Mouse (Mus musculus): ENCODE data around the gene Rgs1. TPM values are rescaled to one million over a fixed set of nuclear protein-coding genes. Genes with fewer than 3 reads are reported as not detected.
A peak's percentile ranks its signal among the peaks of the same experiment; 100 is the strongest.

The Rgs1 gene
- polyA plus RNA-seq, 1 experiment from 2014 or later, result not detected

DNA sequence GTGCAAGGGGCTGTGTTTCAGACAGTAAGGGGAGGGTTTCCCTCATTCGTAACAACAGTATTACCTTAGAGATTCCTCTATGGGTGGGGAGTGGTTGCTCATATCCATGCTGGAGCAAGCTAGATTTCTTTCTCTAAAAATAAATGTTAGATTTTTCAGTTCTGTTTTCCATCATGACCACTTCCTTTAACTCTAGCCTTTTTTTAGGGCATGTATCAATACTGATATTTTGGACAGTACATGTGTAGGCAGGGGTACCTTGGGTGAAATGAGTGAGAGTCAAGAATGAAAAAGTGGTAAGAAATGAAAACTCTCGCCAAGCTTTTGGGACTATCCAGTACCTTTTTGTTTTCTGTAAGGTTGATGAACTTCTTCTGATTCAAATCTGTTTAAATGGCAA is 44.3 kb downstream of the Rgs1 start:
- H3K36me3 ChIP-seq (ENCODE audit: control insufficient read depth, insufficient read depth, low read length), result no peaks in the 10 kb centered on the region
- no peaks in the 10 kb centered on the region for H3K27me3 ChIP-seq (replicated peaks; ENCODE audit: control insufficient read depth, insufficient read depth, low read length)
- no peak overlapping the region for H3K4me2 ChIP-seq (ENCODE audit: low read length)
- H3K9me3 ChIP-seq (replicated peaks; ENCODE audit: control insufficient read depth, low read length), result no peaks in the 10 kb centered on the region
- no peak overlapping the region for H3K9ac ChIP-seq (ENCODE audit: low read length)
- no peaks in the 10 kb centered on the region for H3K4me1 ChIP-seq (ENCODE audit: control insufficient read depth, insufficient read depth, low read length)
- WGBS, result 93% methylated on average over 2 of the region's 2 CpGs
- no peak overlapping the region for H3K4me3 ChIP-seq (ENCODE audit: low read depth, low read length)
- no peak for ATAC-seq
- H3K27ac ChIP-seq (ENCODE audit: low read depth, low read length), result no peak overlapping the region
- no peak for DNase-seq (ENCODE audit: low spot score)

DNA sequence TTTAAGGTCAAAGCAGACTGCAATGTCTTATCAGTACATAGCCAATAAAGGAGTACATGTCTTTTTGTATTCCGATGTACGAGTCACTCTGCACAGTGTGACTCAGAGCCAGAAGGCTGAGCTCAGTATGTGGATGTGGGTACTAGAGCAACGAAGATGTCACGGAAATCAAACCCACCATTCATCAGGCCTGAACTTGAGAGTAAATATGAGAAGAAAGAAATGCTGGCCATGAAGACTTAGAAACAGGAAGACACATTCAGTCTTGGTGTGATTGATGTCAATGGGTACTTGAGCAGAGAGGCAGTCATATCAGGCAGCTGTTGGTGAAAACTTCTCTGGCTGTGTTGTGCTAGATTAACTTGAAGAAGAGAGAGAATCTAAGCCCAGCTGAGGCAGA is 46.1 kb downstream of the Rgs1 start:
- DNase-seq (ENCODE audit: low spot score), result no peak
- ATAC-seq, result no peak

DNA sequence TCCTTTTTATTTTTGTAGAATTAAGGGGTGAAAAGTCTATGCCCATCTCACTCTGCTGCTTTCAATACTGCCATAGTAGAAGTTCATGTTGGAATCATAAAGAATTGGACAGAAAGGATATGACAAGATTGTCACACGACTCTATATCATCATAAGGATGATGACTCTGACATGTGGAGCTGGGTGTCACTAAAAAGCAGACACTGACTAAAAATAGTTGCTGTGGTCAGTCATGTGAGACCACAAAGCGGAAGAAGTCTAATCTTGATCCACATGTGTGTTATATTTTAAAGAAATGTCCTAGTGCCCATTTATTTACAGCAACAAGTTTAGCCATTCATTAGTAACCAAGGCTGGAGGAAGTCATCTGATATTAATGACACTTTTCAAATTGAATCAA is 48.5 kb downstream of the Rgs1 start:
- no peaks in the 10 kb centered on the region for H3K9me3 ChIP-seq (replicated peaks; ENCODE audit: control insufficient read depth, low read length)
- no peak overlapping the region for H3K4me2 ChIP-seq (ENCODE audit: low read length)
- H3K4me1 ChIP-seq (ENCODE audit: control insufficient read depth, insufficient read depth, low read length), result no peaks in the 10 kb centered on the region
- no peak for DNase-seq (ENCODE audit: low spot score)
- no peaks in the 10 kb centered on the region for H3K27me3 ChIP-seq (replicated peaks; ENCODE audit: control insufficient read depth, insufficient read depth, low read length)
- H3K9ac ChIP-seq (ENCODE audit: low read length), result no peak overlapping the region
- no peak overlapping the region for H3K4me3 ChIP-seq (ENCODE audit: low read depth, low read length)
- no peak for ATAC-seq
- H3K27ac ChIP-seq (ENCODE audit: low read depth, low read length), result no peak overlapping the region
- H3K36me3 ChIP-seq (ENCODE audit: control insufficient read depth, insufficient read depth, low read length), result no peaks in the 10 kb centered on the region
- WGBS, result 88% methylated on average over 2 of the region's 2 CpGs

More for the DNA sequence above, 46.1 kb downstream of the Rgs1 start:
- H3K4me3 ChIP-seq (ENCODE audit: low read depth, low read length), result no peak overlapping the region
- WGBS, result 94% methylated on average over 4 of the region's 4 CpGs
- no peaks in the 10 kb centered on the region for H3K27me3 ChIP-seq (replicated peaks; ENCODE audit: control insufficient read depth, insufficient read depth, low read length)
- no peaks in the 10 kb centered on the region for H3K4me1 ChIP-seq (ENCODE audit: control insufficient read depth, insufficient read depth, low read length)
- H3K27ac ChIP-seq (ENCODE audit: low read depth, low read length), result no peak overlapping the region
- H3K36me3 ChIP-seq (ENCODE audit: control insufficient read depth, insufficient read depth, low read length), result no peaks in the 10 kb centered on the region
- H3K9me3 ChIP-seq (replicated peaks; ENCODE audit: control insufficient read depth, low read length), result no peaks in the 10 kb centered on the region
- H3K4me2 ChIP-seq (ENCODE audit: low read length), result no peak overlapping the region
- no peak overlapping the region for H3K9ac ChIP-seq (ENCODE audit: low read length)

DNA sequence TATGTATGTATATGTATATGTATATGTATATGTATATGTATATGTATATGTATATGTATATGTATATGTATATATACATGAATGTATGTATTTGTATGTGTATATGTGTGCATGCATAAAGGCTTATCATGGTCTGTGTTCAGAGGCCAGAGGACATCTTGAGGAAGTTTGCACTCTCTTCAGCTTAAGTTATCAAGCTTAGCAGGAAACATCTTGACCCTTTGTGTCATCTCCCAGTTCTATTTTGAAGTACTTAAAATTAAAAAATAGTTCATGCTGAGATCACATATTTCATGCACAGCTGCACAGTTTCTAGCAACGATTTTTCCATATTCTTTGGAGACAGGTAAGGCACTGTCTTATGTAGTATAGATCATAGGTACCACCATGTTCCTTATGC is 49.5 kb downstream of the Rgs1 start:
- Histone ChIP-seq H3K36me3 (ENCODE audit: control insufficient read depth, insufficient read depth, low read length) (no peaks in the 10 kb centered on the region), H3K27me3 (replicated peaks; ENCODE audit: control insufficient read depth, insufficient read depth, low read length) (no peaks in the 10 kb centered on the region), H3K9me3 (replicated peaks; ENCODE audit: control insufficient read depth, low read length) (no peaks in the 10 kb centered on the region), H3K4me3 (ENCODE audit: low read depth, low read length) (no peak overlapping the region), H3K4me2 (ENCODE audit: low read length) (no peak overlapping the region), H3K4me1 (ENCODE audit: control insufficient read depth, insufficient read depth, low read length) (no peaks in the 10 kb centered on the region), H3K9ac (ENCODE audit: low read length) (no peak overlapping the region), H3K27ac (ENCODE audit: low read depth, low read length) (no peak overlapping the region)
- DNase-seq (ENCODE audit: low spot score) (no peak), ATAC-seq (no peak)
- WGBS, result 81% methylated on average over 1 of the region's 1 CpGs

DNA sequence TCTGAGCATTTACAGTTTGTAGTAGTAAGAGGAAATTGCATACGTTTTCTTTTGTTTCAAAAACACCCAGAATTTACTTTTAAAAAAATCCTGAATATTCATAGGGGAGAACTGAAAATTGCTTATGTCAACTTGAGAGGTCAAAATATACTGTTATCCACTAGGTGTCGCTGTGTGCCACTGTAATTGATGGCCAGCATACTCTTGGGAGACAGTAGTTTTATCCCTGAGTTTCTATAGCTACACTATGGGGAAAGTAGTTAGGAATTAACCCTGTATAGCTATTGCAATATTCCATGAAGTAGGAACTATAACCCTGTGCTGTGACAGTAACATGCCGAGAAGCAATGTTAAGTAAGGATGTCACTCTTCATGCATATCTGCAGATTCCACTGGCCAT is 51.4 kb downstream of the Rgs1 start:
- H3K4me2 ChIP-seq (ENCODE audit: low read length), result no peak overlapping the region
- no peak overlapping the region for H3K27ac ChIP-seq (ENCODE audit: low read depth, low read length)
- H3K4me3 ChIP-seq (ENCODE audit: low read depth, low read length), result no peak overlapping the region
- ATAC-seq, result peak; percentile 63; the same call in 1 of the 2 replicates
- peak; percentile 76 for DNase-seq (ENCODE audit: low spot score)
- H3K27me3 ChIP-seq (replicated peaks; ENCODE audit: control insufficient read depth, insufficient read depth, low read length), result no peaks in the 10 kb centered on the region
- no peaks in the 10 kb centered on the region for H3K9me3 ChIP-seq (replicated peaks; ENCODE audit: control insufficient read depth, low read length)
- WGBS, result 30% methylated on average over 3 of the region's 3 CpGs
- no peaks in the 10 kb centered on the region for H3K36me3 ChIP-seq (ENCODE audit: control insufficient read depth, insufficient read depth, low read length)
- no peak overlapping the region for H3K9ac ChIP-seq (ENCODE audit: low read length)
- no peaks in the 10 kb centered on the region for H3K4me1 ChIP-seq (ENCODE audit: control insufficient read depth, insufficient read depth, low read length)

Other genes with a start within 250 kb of the Rgs1 start
- 98.0 and 103 TPM in 2 replicates for gene Rgs2, start 245.1 kb downstream of the Rgs1 start, polyA plus RNA-seq (2014; fragmentation: Nextera tagmentation; extraction: Ambion mirVana)
- gene Rgs13, start 71.9 kb downstream of the Rgs1 start, polyA plus RNA-seq (2014; fragmentation: Nextera tagmentation; extraction: Ambion mirVana), result 2.3 and 2.7 TPM in 2 replicates